Mouse (Mus musculus) CH12.LX (cell line): ENCODE measurements around the gene H2-Aa. TPM values are rescaled to one million over a fixed set of nuclear protein-coding genes. Genes with fewer than 3 reads are reported as not detected.

Source experiments
- DNase-seq: peaks from one replicate; pipeline ENCODE4 v3.0.0-alpha.2; 2013; ENCODE audit errors: extremely low read depth
- H3K27ac ChIP-seq: 2 replicates; pipeline ENCODE4 v1.5.1; 2012; ENCODE audit warnings: low read depth, mild to moderate bottlenecking, control low read depth, moderate library complexity; ENCODE audit not compliant: insufficient read depth
- H3K27me3 ChIP-seq: replicated peaks from 2 replicates; pipeline ENCODE3; 2012; ENCODE audit warnings: inconsistent platforms
- H3K36me3 ChIP-seq, 2 experiments: replicated peaks in 1 of 2; 2 replicates each; pipeline versions ENCODE3 to v1.6.1; 2012; ENCODE audit warnings: inconsistent platforms in 1 of 2, low read length in 1 of 2, mild to moderate bottlenecking in 1 of 2, mixed read lengths in 1 of 2, moderate library complexity in 1 of 2; ENCODE audit not compliant: control insufficient read depth in 1 of 2, insufficient read depth in 1 of 2
- H3K4me1 ChIP-seq, 2 experiments: 2 replicates each; pipeline ENCODE4 v1.6.1; 2012; ENCODE audit warnings: inconsistent platforms in 1 of 2, moderate library complexity in 1 of 2; ENCODE audit not compliant: insufficient read depth in 2 of 2, control insufficient read depth in 1 of 2
- H3K4me2 ChIP-seq: 2 replicates; pipeline ENCODE4 v1.6.1; 2012; ENCODE audit warnings: low read depth, mild to moderate bottlenecking, control low read depth; ENCODE audit not compliant: poor library complexity, insufficient read depth, severe bottlenecking
- H3K4me3 ChIP-seq, 3 experiments: fragments of 150-350 bp in 1 of 3; sonication (generic) in 1 of 3; replicated peaks in 1 of 3; 2 replicates each; pipeline versions ENCODE3 to v1.5.1; 2011 to 2012; ENCODE audit warnings: low read depth in 2 of 3, low read length in 2 of 3, mild to moderate bottlenecking in 2 of 3, moderate library complexity in 2 of 3, control low read depth in 1 of 3, improper control_type of control experiment in 1 of 3, inconsistent platforms in 1 of 3, mixed read lengths in 1 of 3; ENCODE audit not compliant: poor library complexity in 1 of 3
- H3K79me2 ChIP-seq: replicated peaks from 2 replicates; pipeline ENCODE4 v1.6.1; 2012; ENCODE audit warnings: mild to moderate bottlenecking, moderate library complexity; ENCODE audit not compliant: control insufficient read depth, poor library complexity, insufficient read depth, severe bottlenecking; ENCODE audit errors: extremely low read depth
- H3K9ac ChIP-seq: 2 replicates; pipeline ENCODE4 v1.6.1; 2012; ENCODE audit warnings: low read depth, mild to moderate bottlenecking, control low read depth, moderate library complexity; ENCODE audit not compliant: insufficient read depth
- H3K9me3 ChIP-seq: replicated peaks from 2 replicates; pipeline ENCODE3; 2012; ENCODE audit warnings: low read length, inconsistent platforms, mixed read lengths
- BHLHE40 ChIP-seq: IDR thresholded peaks from 2 replicates; pipeline ENCODE4 v1.6.1; 2011; ENCODE audit warnings: mild to moderate bottlenecking, low read depth, low read length, improper control_type of control experiment
- CHD1 ChIP-seq: IDR thresholded peaks from 2 replicates; pipeline ENCODE4 v1.6.1; 2012; ENCODE audit warnings: low read depth, low read length, improper control_type of control experiment, inconsistent platforms
- CTCF ChIP-seq, 2 experiments: IDR thresholded peaks in 1 of 2; conservative IDR thresholded peaks in 1 of 2; 2 replicates each; pipeline ENCODE4 v1.5.1; 2011 to 2012; ENCODE audit warnings: low read depth in 2 of 2, low read length in 2 of 2, improper control_type of control experiment in 1 of 2, inconsistent platforms in 1 of 2, mild to moderate bottlenecking in 1 of 2, moderate library complexity in 1 of 2
- E2F4 ChIP-seq: IDR thresholded peaks from 2 replicates; pipeline ENCODE4 v1.6.1; 2011; ENCODE audit warnings: low read depth, low read length, improper control_type of control experiment; ENCODE audit not compliant: insufficient replicate concordance
- ELF1 ChIP-seq: IDR thresholded peaks from 2 replicates; pipeline ENCODE4 v1.6.1; 2014; ENCODE audit warnings: low read depth, mild to moderate bottlenecking, inconsistent platforms, low read length, improper control_type of control experiment
- GABPA ChIP-seq: IDR thresholded peaks from 2 replicates; pipeline ENCODE4 v1.6.1; 2012; ENCODE audit warnings: low read depth, low read length, improper control_type of control experiment, inconsistent platforms; ENCODE audit not compliant: insufficient replicate concordance
- HCFC1 ChIP-seq: IDR thresholded peaks from 2 replicates; pipeline ENCODE4 v1.6.1; 2012; ENCODE audit warnings: low read depth, mild to moderate bottlenecking, inconsistent platforms, low read length, improper control_type of control experiment
- IRF4 ChIP-seq: IDR thresholded peaks from 2 replicates; pipeline ENCODE4 v1.6.1; 2014; ENCODE audit warnings: low read depth, mild to moderate bottlenecking, inconsistent platforms, low read length, improper control_type of control experiment
- JUND ChIP-seq: conservative IDR thresholded peaks from 2 replicates; pipeline ENCODE4 v1.6.1; 2011; ENCODE audit warnings: low read depth, low read length, improper control_type of control experiment
- KAT2A ChIP-seq: IDR thresholded peaks from 2 replicates; pipeline ENCODE4 v1.6.1; 2012; ENCODE audit warnings: low read length, improper control_type of control experiment, inconsistent platforms; ENCODE audit not compliant: insufficient replicate concordance
- MAZ ChIP-seq: IDR thresholded peaks from 2 replicates; pipeline ENCODE4 v1.6.1; 2012; ENCODE audit warnings: low read depth, mild to moderate bottlenecking, inconsistent platforms, low read length, improper control_type of control experiment, moderate library complexity
- MXI1 ChIP-seq: IDR thresholded peaks from 2 replicates; pipeline ENCODE4 v1.6.1; 2011; ENCODE audit warnings: mild to moderate bottlenecking, low read depth, low read length, improper control_type of control experiment
- MYC ChIP-seq: IDR thresholded peaks from 2 replicates; pipeline ENCODE4 v1.6.1; 2011; ENCODE audit warnings: low read depth, mild to moderate bottlenecking, improper control_type of control experiment, low read length
- NRF1 ChIP-seq: IDR thresholded peaks from 2 replicates; pipeline ENCODE4 v1.6.1; 2014; ENCODE audit warnings: low read depth, mild to moderate bottlenecking, inconsistent platforms, low read length, improper control_type of control experiment, moderate library complexity
- POLR2AphosphoS2 ChIP-seq: IDR thresholded peaks from 2 replicates; pipeline ENCODE4 v1.6.1; 2011; ENCODE audit warnings: low read depth, low read length, improper control_type of control experiment
- RAD21 ChIP-seq: IDR thresholded peaks from 2 replicates; pipeline ENCODE4 v1.6.1; 2011; ENCODE audit warnings: low read depth, mild to moderate bottlenecking, low read length, improper control_type of control experiment, moderate library complexity
- UBTF ChIP-seq: IDR thresholded peaks from 2 replicates; pipeline ENCODE4 v1.6.1; 2012; ENCODE audit warnings: low read depth, mild to moderate bottlenecking, inconsistent platforms, low read length, improper control_type of control experiment, moderate library complexity
- USF1 ChIP-seq: IDR thresholded peaks from 2 replicates; pipeline ENCODE4 v1.6.1; 2014; ENCODE audit warnings: low read depth, mild to moderate bottlenecking, inconsistent platforms, low read length, improper control_type of control experiment
- USF2 ChIP-seq: conservative IDR thresholded peaks from 2 replicates; pipeline ENCODE4 v1.6.1; 2011; ENCODE audit warnings: low read depth, low read length, improper control_type of control experiment
- dilution Hi-C: fragments of 300-500 bp; cut with MboI; formaldehyde crosslinking; loops from 2 replicates; pipeline ENCODE4 v1.14.3; 2020; ENCODE audit warnings: low sequenced_read_pairs; ENCODE audit not compliant: extremely low pct_unique_long_range_greater_than_20kb, extremely low pct_ligation_motif_present
- in situ Hi-C: fragments of 300-500 bp; cut with MboI; formaldehyde crosslinking; loops from 3 replicates; pipeline ENCODE4 v1.14.3; 2019; ENCODE audit warnings: low sequenced_read_pairs, low pct_ligation_motif_present, low pct_unique_long_range_greater_than_20kb, mixed read lengths
- polyA plus RNA-seq: library from polyadenylated mRNA; unstranded; fragments of >175 nt; gene quantifications from 2 replicates; pipeline ENCODE4 v1.2.1, GENCODE M21; 2012; ENCODE audit warnings: low read depth; ENCODE audit not compliant: insufficient read length
- total RNA-seq, 2 experiments: library from RNA; depleted of rRNA; stranded (reverse); fragments of 300-350 nt in 1 of 2; fragments of >200 nt in 1 of 2; gene quantifications; 2 replicates each; pipeline ENCODE4 v1.2.3; 2012 to 2014

Gene H2-Aa
- total and polyA plus RNA-seq, 3 experiments: 385 to 958 (median 488) TPM

- H3K4me1 ChIP-seq: peaks cover 0 to 35% of the 10 kb centered on the region in 2 experiments; a peak in 3 of 4 replicates
- H3K9ac ChIP-seq: no peak overlapping the region
- no peaks in the 10 kb centered on the region for H3K79me2 ChIP-seq
- dilution Hi-C loops: no loop called here
- peaks cover 10% of the 10 kb centered on the region for H3K9me3 ChIP-seq
- H3K27ac ChIP-seq: no peak overlapping the region
- in situ Hi-C loops: no loop called here
- no peaks in the 10 kb centered on the region for H3K27me3 ChIP-seq
- no peak for DNase-seq
- H3K4me3 ChIP-seq: no peak overlapping the region
- no peak overlapping the region for H3K4me2 ChIP-seq
- peaks cover 0 to 20% of the 10 kb centered on the region in 2 experiments for H3K36me3 ChIP-seq
- TF ChIP-seq JUND (no peak), GABPA (no peak), MAZ (no peak), E2F4 (no peak), ELF1 (no peak), POLR2AphosphoS2 (no peak), CTCF (conservative IDR thresholded peaks at IDR 0.05 in 1 of 2, IDR thresholded peaks at IDR 0.05 in 1 of 2; ENCODE audit: low read depth in 2 of 2, low read length in 2 of 2) (no peak), BHLHE40 (no peak), RAD21 (no peak), MXI1 (no peak), MYC (no peak), IRF4 (no peak), NRF1 (no peak), CHD1 (no peak), KAT2A (no peak), USF2 (no peak)
Measured at GRCm38 (mm10) chr17:34237741-34238140, 49.9 kb downstream of the H2-Aa start.

DNA sequence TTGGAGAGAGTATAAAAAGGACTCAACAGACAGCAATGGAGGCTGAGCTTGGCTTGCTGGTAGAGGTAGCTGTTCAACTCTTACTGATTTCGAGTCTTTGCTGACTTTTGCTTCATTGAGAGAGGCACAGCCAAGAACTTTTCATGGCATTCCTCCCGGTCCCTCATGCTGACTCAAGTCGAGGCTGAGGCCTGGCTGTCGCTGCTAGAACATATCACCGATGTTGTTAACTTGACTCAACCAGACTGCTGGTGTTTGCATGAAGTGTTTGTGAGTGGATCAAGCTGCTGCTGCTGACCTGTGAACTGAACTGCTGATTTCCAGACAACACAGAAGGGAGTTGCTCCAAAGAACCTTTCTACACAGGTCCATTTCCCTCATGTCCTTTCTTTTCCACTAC is 50.9 kb downstream of the H2-Aa start:
- H3K9ac ChIP-seq: no peak overlapping the region
- peaks cover 0 to 31% of the 10 kb centered on the region in 2 experiments; a peak in 3 of 4 replicates for H3K4me1 ChIP-seq
- H3K36me3 ChIP-seq: peaks cover 0 to 10% of the 10 kb centered on the region in 2 experiments
- peaks cover 7% of the 10 kb centered on the region for H3K9me3 ChIP-seq
- no peak overlapping the region for H3K4me2 ChIP-seq
- no peak overlapping the region for H3K4me3 ChIP-seq
- H3K79me2 ChIP-seq: no peaks in the 10 kb centered on the region
- no peak overlapping the region for H3K27ac ChIP-seq
- dilution Hi-C loops (no loop called here), in situ Hi-C loops (no loop called here)
- H3K27me3 ChIP-seq: no peaks in the 10 kb centered on the region
- no peak for DNase-seq
- TF ChIP-seq ELF1 (no peak), CHD1 (no peak), UBTF (no peak), HCFC1 (no peak), USF1 (no peak), MXI1 (no peak), BHLHE40 (no peak)
